8 mouse cellular contexts compared by ENCODE assay signal in the genomic region with DNA sequence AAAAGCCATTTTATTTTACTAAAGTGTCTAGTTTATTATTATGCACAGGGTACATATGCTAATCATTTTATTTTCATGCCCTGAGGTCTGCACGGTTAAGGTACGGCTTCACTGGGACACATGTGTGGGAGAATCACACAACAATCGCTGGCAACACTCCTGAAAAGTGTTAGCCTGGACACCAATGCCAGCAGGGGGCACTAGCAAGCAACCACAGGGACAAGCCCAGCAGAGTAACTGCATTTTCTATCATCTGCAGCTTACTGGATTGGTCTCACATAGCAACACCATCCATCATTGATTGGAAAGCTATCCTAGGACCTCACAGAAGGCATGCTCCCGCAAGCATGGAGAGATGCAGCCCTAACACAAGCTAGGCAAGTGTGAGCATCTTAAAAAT. TPM values are rescaled to one million over a fixed set of nuclear protein-coding genes. Genes with fewer than 3 reads are reported as not detected.
DNase-seq lines count a peak whose midpoint lies in the region; ATAC-seq lines count a peak whose summit lies in the region.

No protein-coding gene starts in this region.

- H3K9me3 ChIP-seq in hindbrain, embryonic 10.5 days: peaks cover 3% of the 10 kb centered on the region; the same call in 1 of the 2 replicates
- no peaks in the 10 kb centered on the region for H3K9me3 ChIP-seq in midbrain, embryonic 13.5 days

- 0 out of 2 replicates have a peak, but pooled peaks cover 6% of the 10 kb centered on the region for H3K27me3 ChIP-seq in hindbrain, embryonic 10.5 days (ENCODE audit: insufficient read depth, poor library complexity, severe bottlenecking)
- peaks cover 15% of the 10 kb centered on the region; the same call in 1 of the 2 replicates for H3K27me3 ChIP-seq in midbrain, embryonic 13.5 days

- DNase-seq in CD4-positive, CD25-positive, alpha-beta regulatory T cell, adult 2 months (ENCODE audit: low read depth, low spot score): peak; percentile 54
- peak; percentile 90 for DNase-seq in adipocyte (ENCODE audit: low spot score)
- DNase-seq in embryo, embryonic 9.5 days (ENCODE audit: extremely low spot score): peak; percentile 64
- DNase-seq in hindbrain, embryonic 10.5 days (ENCODE audit: low spot score): peak; percentile 72
- DNase-seq in left cerebral cortex, adult 8-10 months (ENCODE audit: low spot score in 2 of 2): peak; percentile 18 to 44
- DNase-seq in spleen, postnatal 4 days (ENCODE audit: low spot score in 2 of 2): peak; percentile 21 to 67

- H3K27ac ChIP-seq in hindbrain, embryonic 10.5 days: no peak overlapping the region
- no peak overlapping the region for H3K27ac ChIP-seq in midbrain, embryonic 13.5 days

- no peaks in the 10 kb centered on the region for H3K4me1 ChIP-seq in hindbrain, embryonic 10.5 days (replicated peaks)
- peaks cover 4% of the 10 kb centered on the region; the same call in 1 of the 2 replicates for H3K4me1 ChIP-seq in midbrain, embryonic 13.5 days (replicated peaks)

- H3K4me3 ChIP-seq in hindbrain, embryonic 10.5 days: no peak overlapping the region
- H3K4me3 ChIP-seq in midbrain, embryonic 13.5 days (replicated peaks): no peak overlapping the region

- WGBS in hindbrain, embryonic 10.5 days: 48% methylated on average over 4 of the region's 4 CpGs
- WGBS in midbrain, embryonic 13.5 days: 39% methylated on average over 4 of the region's 4 CpGs

- H3K4me2 ChIP-seq in midbrain, embryonic 13.5 days (replicated peaks): no peak overlapping the region

- no peak overlapping the region for H3K9ac ChIP-seq in midbrain, embryonic 13.5 days (replicated peaks)

- no peaks in the 10 kb centered on the region for H3K36me3 ChIP-seq in hindbrain, embryonic 10.5 days
- no peaks in the 10 kb centered on the region for H3K36me3 ChIP-seq in midbrain, embryonic 13.5 days

- ATAC-seq in CD4-positive, CD25-positive, alpha-beta regulatory T cell, adult 4 months: no peak
- peak; percentile 55 for ATAC-seq in midbrain, embryonic 13.5 days

RNA-seq across cellular contexts. Expression of a gene that starts 20.8 kb away (rescaled TPM):
- polyA plus RNA-seq in CD4-positive, CD25-positive, alpha-beta regulatory T cell, adult 4 months (2017; shearing (Covaris generic)): 100 to 1,000 TPM in 1 of 2 experiments, 10 to 100 TPM in 1; 97.3 to 107 TPM
- polyA plus RNA-seq in hindbrain, embryonic 10.5 days (2016; fragmentation: Nextera tagmentation; extraction: Ambion mirVana): 56.0 and 79.4 TPM in 2 replicates
- 10 to 100 TPM; 45.5 to 50.1 (median 48.1) TPM for total RNA-seq in left cerebral cortex, adult 8-10 months (2022)
- polyA plus RNA-seq in midbrain, embryonic 13.5 days (2015; fragmentation: Nextera tagmentation; extraction: Ambion mirVana): 60.2 and 77.5 TPM in 2 replicates

Comparison
In these comparisons a context has a peak if more than half of its experiments do, and no peak if none do; other contexts are left out.
1. DNase-seq: peak in every context shown above with its lines; median percentile 90 in adipocyte; 72 in hindbrain, embryonic 10.5 days; 64 in embryo, embryonic 9.5 days; 54 in CD4-positive, CD25-positive, alpha-beta regulatory T cell, adult 2 months; 44 in spleen, postnatal 4 days; 31 in left cerebral cortex, adult 8-10 months.